Mouse (Mus musculus) kidney, adult 8-10 months (tissue): Measurements from ENCODE around the gene Prrt4.
A peak's percentile ranks its signal among the peaks of the same experiment; 100 is the strongest.

Experiments used
- DNase-seq, 2 experiments: peaks; one replicate each; pipeline ENCODE4 v3.0.0; 2022

Prrt4 gene

GRCm38 (mm10) chr6:29147407-29148010 is 31.9 kb downstream of the Prrt4 start:
- DNase-seq, result no peak

GRCm38 (mm10) chr6:29146641-29147040 is 32.7 kb downstream of the Prrt4 start:
- DNase-seq, result no peak

- DNase-seq, result no peak
These were observed 33.7 kb downstream of the Prrt4 start for GRCm38 (mm10) chr6:29145456-29146307.

GRCm38 (mm10) chr6:29144971-29145370 is 34.4 kb downstream of the Prrt4 start:
- no peak for DNase-seq

- peak in 1 of 2 experiments; percentile 37 for DNase-seq
These were observed 35.8 kb downstream of the Prrt4 start for GRCm38 (mm10) chr6:29143608-29144007.

GRCm38 (mm10) chr6:29137441-29137840 is 41.9 kb downstream of the Prrt4 start:
- no peak for DNase-seq

GRCm38 (mm10) chr6:29133100-29133499 is 46.3 kb downstream of the Prrt4 start:
- DNase-seq, result no peak

GRCm38 (mm10) chr6:29126878-29127426 is 52.4 kb downstream of the Prrt4 start:
- no peak for DNase-seq

- DNase-seq, result no peak
These were observed 59.4 kb downstream of the Prrt4 start for GRCm38 (mm10) chr6:29119990-29120389.
